Mouse (Mus musculus): ENCODE results near the gene Ube2cbp. TPM values are rescaled to one million over a fixed set of nuclear protein-coding genes. Genes with fewer than 3 reads are reported as not detected.

Gene Ube2cbp
- polyA plus RNA-seq, 1 experiment: 2.2 TPM

DNA sequence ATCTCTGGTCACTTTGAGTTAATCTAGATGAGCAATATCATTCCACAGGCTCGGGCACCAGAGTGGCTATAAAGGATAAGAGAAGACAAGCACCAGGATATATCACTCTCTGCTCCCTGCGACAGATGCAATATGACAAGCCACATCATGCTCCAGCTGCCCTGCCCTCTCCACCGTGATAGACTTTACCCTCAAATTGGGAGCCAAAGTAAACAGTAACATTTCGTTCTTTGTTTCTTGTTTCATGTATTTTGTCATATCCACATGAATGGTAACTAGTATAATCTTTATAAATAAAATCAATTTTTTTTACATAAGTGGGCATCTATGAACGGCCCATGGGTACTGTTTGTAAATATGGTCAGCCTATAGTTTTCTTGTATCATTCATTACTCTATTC lies 195.2 kb downstream of the Ube2cbp start:
- Histone ChIP-seq H3K27ac (ENCODE audit: insufficient read depth, low read length) (no peak overlapping the region), H3K4me3 (ENCODE audit: insufficient read depth, low read length) (no peak overlapping the region), H3K4me1 (ENCODE audit: control insufficient read depth, insufficient read depth, low read length) (no peaks in the 10 kb centered on the region)
- TF ChIP-seq POLR2A (IDR thresholded peaks at IDR 0.05; ENCODE audit: extremely low read depth, insufficient read depth, low read length) (no peak), CTCF (IDR thresholded peaks at IDR 0.05; ENCODE audit: extremely low read depth, insufficient read depth, low read length) (no peak)

DNA sequence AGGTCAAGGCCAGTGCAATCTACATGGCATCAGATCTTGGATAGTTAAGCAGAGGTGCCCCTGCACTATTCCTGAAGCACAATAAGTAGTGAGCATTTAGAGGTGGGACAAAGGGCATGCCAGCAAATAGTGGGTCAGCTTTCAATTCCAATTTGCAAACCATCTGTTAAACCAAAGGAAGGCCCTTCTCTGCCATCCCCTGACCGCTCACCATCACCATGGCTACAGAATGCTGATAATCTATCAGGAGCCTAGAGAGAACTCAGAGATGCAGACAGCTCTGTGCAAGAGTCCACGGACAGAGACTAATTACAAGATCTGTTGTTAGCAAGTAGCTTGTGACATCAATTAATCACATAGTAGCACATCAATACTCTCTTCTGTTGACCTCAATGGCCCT lies 198.1 kb downstream of the Ube2cbp start:
- TF ChIP-seq POLR2A (IDR thresholded peaks at IDR 0.05; ENCODE audit: extremely low read depth, insufficient read depth, low read length) (no peak), CTCF (IDR thresholded peaks at IDR 0.05; ENCODE audit: extremely low read depth, insufficient read depth, low read length) (no peak)
- Histone ChIP-seq H3K4me3 (ENCODE audit: insufficient read depth, low read length) (no peak overlapping the region), H3K4me1 (ENCODE audit: control insufficient read depth, insufficient read depth, low read length) (no peaks in the 10 kb centered on the region), H3K27ac (ENCODE audit: insufficient read depth, low read length) (no peak overlapping the region)

Other genes with a start within 250 kb of the Ube2cbp start
- gene Dop1a, start 2.2 kb upstream of the Ube2cbp start, polyA plus RNA-seq (2012; rRNA removed): 37.6 and 41.4 TPM in 2 replicates
- gene Pgm3, start 106.9 kb upstream of the Ube2cbp start, polyA plus RNA-seq (2012; rRNA removed): 9.9 and 10.8 TPM in 2 replicates
- 24.2 and 26.1 TPM in 2 replicates for gene Rwdd2a, start 107.0 kb upstream of the Ube2cbp start, polyA plus RNA-seq (2012; rRNA removed)
- gene Me1, start 231.0 kb upstream of the Ube2cbp start, polyA plus RNA-seq (2012; rRNA removed): 45.1 and 45.6 TPM in 2 replicates